Mouse (Mus musculus) liver, adult 2 months (tissue): ENCODE measurements around the gene Gclc. TPM values are rescaled to one million over a fixed set of nuclear protein-coding genes. Genes with fewer than 3 reads are reported as not detected.

ENCODE experiments used
- DNase-seq: peaks from one replicate; pipeline ENCODE4 v3.0.0-alpha.2; 2011; ENCODE audit warnings: low read depth, low spot score; ENCODE audit errors: extremely low read depth
- H3K27ac ChIP-seq: fragments of 200-500 bp; replicated peaks from 2 replicates; pipeline ENCODE4 v1.5.1; 2012; ENCODE audit warnings: low read depth, mild to moderate bottlenecking, control low read depth, inconsistent platforms, low read length; ENCODE audit not compliant: insufficient read depth
- H3K27me3 ChIP-seq: fragments of 200-500 bp; 2 replicates; pipeline ENCODE4 v1.6.1; 2012; ENCODE audit warnings: mild to moderate bottlenecking, moderate library complexity, low read length, inconsistent platforms; ENCODE audit not compliant: control insufficient read depth, insufficient read depth
- H3K36me3 ChIP-seq: fragments of 200-500 bp; 2 replicates; pipeline ENCODE4 v1.6.1; 2012; ENCODE audit warnings: low read length, inconsistent platforms; ENCODE audit not compliant: control insufficient read depth, insufficient read depth
- H3K4me1 ChIP-seq: fragments of 200-500 bp; 2 replicates; pipeline ENCODE4 v1.6.1; 2011; ENCODE audit warnings: low read length; ENCODE audit not compliant: control insufficient read depth, insufficient read depth
- H3K4me3 ChIP-seq: fragments of 200-500 bp; 2 replicates; pipeline ENCODE4 v1.5.1; 2011; ENCODE audit warnings: low read depth, mild to moderate bottlenecking, control low read depth, low read length, moderate library complexity; ENCODE audit not compliant: insufficient read depth
- H3K79me2 ChIP-seq: fragments of 200-500 bp; 2 replicates; pipeline ENCODE4 v1.6.1; 2012; ENCODE audit warnings: inconsistent platforms, mild to moderate bottlenecking, low read length, moderate library complexity; ENCODE audit not compliant: control insufficient read depth, insufficient read depth
- H3K9ac ChIP-seq: fragments of 200-500 bp; 2 replicates; pipeline ENCODE4 v1.6.1; 2012; ENCODE audit warnings: low read depth, mild to moderate bottlenecking, control low read depth, inconsistent platforms, low read length
- CTCF ChIP-seq: fragments of 200-500 bp; IDR thresholded peaks from 2 replicates; pipeline ENCODE4 v1.5.1; 2011; ENCODE audit warnings: low read depth, low read length, control low read depth
- POLR2A ChIP-seq: fragments of 200-500 bp; IDR thresholded peaks from 2 replicates; pipeline ENCODE4 v1.6.1; 2011; ENCODE audit warnings: low read length, control low read depth; ENCODE audit not compliant: insufficient read depth; ENCODE audit errors: extremely low read depth
- WGBS: fragments of 180-500 bp; shearing (Covaris S2); methylation state at CpG from one replicate; pipeline ENCODE4 v1.1.7; 2018; 5-methylcytosine and 5-hydroxymethylcytosine counted together
- polyA plus RNA-seq: library from polyadenylated mRNA; depleted of rRNA; stranded (reverse); fragments of >200 nt; gene quantifications from 2 replicates; pipeline ENCODE4 v1.2.3, GENCODE M21; 2012; rRNA removed
- total RNA-seq: library from RNA; depleted of rRNA; stranded (reverse); fragments of >200 nt; gene quantifications from 2 replicates; pipeline ENCODE4 v1.2.3, GENCODE M21; 2014; rRNA removed

The Gclc gene
- total and polyA plus RNA-seq, 2 experiments: 122 to 136 TPM

DNA sequence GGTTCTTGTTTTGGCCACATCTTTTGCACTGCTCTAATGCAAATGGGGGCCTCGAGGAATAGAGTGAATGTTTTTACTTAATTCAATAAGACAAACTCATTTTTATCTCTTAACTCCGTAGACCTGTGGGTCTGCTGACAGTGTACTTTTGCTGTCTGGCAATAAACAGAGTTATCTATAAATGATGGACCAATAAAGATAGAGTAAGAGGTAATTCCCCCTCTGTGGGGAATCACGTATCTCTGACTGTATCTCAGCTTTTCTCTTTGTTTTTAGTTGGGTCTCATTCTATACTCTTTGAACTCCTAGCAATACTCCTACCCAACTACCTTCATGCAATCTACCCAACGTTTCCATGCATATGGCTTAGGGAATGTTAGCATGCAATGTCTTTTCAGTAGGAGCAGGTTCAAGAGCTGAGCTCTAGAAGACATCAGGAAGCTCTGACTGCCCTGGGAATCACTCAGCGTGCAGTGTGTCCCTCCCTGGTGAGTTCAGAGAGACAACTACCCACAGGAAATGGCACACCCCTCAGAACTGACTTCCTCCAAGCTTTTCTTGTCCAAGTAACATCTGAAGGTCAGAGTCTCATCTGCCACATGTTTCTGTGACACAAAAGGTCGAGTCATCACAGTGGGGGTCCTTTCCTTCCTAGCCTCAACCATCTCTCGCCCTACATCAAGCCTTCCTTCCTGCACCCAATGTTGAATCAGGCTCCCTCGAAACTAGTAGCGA is 80.1 kb downstream of the Gclc start:
- Histone ChIP-seq H3K79me2 (no peaks in the 10 kb centered on the region), H3K9ac (no peak overlapping the region), H3K36me3 (no peaks in the 10 kb centered on the region), H3K4me3 (no peak overlapping the region), H3K27ac (no peak overlapping the region), H3K27me3 (no peaks in the 10 kb centered on the region), H3K4me1 (0 out of 2 replicates have a peak, but pooled peaks cover 4% of the 10 kb centered on the region)
- TF ChIP-seq CTCF: no peak
- no peak for TF ChIP-seq POLR2A
- 70% methylated on average over 9 of the region's 9 CpGs for WGBS
- no peak for DNase-seq

DNA sequence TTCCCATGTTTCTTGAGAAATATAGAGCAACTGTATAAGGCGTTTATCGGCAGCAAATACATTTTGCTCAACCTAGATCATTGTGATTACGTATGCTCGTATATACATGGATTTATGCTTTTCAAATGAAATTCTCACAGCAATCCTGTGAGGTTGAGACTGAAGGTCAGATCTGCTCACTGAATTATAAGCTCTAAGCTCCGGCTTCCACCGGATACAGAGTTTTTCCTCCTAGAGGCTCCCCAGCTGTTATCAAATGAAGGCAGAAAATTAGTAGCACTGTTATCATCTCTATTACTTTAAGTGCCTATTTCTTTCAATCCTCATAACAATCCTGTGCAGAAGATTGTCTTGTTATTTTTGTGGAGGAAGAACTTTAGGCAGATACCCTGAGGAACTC is 80.8 kb downstream of the Gclc start:
- 0 out of 2 replicates have a peak, but pooled peaks cover 4% of the 10 kb centered on the region for H3K4me1 ChIP-seq
- no peak overlapping the region for H3K4me3 ChIP-seq
- H3K9ac ChIP-seq: no peak overlapping the region
- no peaks in the 10 kb centered on the region for H3K36me3 ChIP-seq
- no peaks in the 10 kb centered on the region for H3K27me3 ChIP-seq
- 82% methylated on average over 6 of the region's 6 CpGs for WGBS
- H3K79me2 ChIP-seq: no peaks in the 10 kb centered on the region
- no peak for DNase-seq
- H3K27ac ChIP-seq: no peak overlapping the region
- no peak for TF ChIP-seq CTCF
- TF ChIP-seq POLR2A: no peak

DNA sequence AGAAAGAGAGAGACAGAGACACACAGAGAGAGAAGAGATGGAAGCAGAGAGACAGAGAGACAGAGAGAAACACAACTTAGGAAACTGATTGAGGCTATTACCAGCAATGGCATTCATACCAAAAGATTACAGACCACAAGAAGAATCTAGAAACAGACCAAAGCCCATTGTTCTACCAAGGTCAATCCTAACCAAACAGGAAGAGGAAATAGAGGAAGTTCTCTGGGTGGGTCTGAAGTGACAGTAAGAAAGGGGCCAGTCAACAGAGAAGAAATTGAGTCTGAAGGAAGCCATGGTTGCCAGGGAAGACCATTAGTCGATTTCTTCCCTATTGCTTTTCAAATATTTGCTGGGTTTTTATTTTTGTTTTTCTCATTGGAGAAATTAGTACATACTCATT is 81.4 kb downstream of the Gclc start:
- H3K27me3 ChIP-seq: no peaks in the 10 kb centered on the region
- no peak overlapping the region for H3K27ac ChIP-seq
- no peak overlapping the region for H3K9ac ChIP-seq
- no peaks in the 10 kb centered on the region for H3K36me3 ChIP-seq
- no peak for DNase-seq
- H3K4me3 ChIP-seq: no peak overlapping the region
- 85% methylated on average over 1 of the region's 1 CpGs for WGBS
- H3K4me1 ChIP-seq: 0 out of 2 replicates have a peak, but pooled peaks cover 4% of the 10 kb centered on the region
- TF ChIP-seq POLR2A (no peak), CTCF (no peak)
- no peaks in the 10 kb centered on the region for H3K79me2 ChIP-seq

DNA sequence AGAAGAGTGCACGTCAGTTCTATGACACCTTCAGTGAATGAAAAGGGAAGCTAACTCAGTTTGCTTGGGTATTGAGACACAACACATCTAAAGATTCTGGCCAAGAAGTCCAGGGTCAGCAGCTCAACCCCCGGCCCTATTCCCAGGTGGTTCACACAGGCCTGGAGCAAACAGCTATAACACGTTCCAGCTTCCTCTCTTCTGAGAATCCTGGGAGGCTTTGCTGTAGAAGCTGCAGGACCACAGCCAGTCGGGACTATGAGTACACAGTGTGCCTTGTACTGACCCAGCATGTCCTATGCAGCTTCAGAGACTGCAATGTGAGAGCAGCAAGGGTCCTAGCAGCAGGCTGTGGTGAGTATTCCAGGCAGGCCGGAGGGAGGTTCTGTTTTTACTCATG is 84.3 kb downstream of the Gclc start:
- DNase-seq: no peak
- H3K27me3 ChIP-seq: no peaks in the 10 kb centered on the region
- no peak for TF ChIP-seq CTCF
- no peak for TF ChIP-seq POLR2A
- no peak overlapping the region for H3K4me3 ChIP-seq
- WGBS: 72% methylated on average over 5 of the region's 5 CpGs
- H3K36me3 ChIP-seq: no peaks in the 10 kb centered on the region
- no peaks in the 10 kb centered on the region for H3K79me2 ChIP-seq
- no peak overlapping the region for H3K9ac ChIP-seq
- 0 out of 2 replicates have a peak, but pooled peaks cover 4% of the 10 kb centered on the region for H3K4me1 ChIP-seq
- H3K27ac ChIP-seq: no peak overlapping the region

Other genes starting within 250 kb of the Gclc start
- 1.4 and 1.5 TPM in 2 replicates for gene Lrrc1, start 209.7 kb upstream of the Gclc start, total RNA-seq
- 0.32 and 0.40 TPM in 2 replicates for gene Lrrc1, start 209.7 kb upstream of the Gclc start, polyA plus RNA-seq
- 0.18 TPM in 1 of 2 replicates, not detected in the other for gene Klhl31, start 118.0 kb upstream of the Gclc start, total RNA-seq
- not detected in 2 replicates for gene Klhl31, start 118.0 kb upstream of the Gclc start, polyA plus RNA-seq
- gene Elovl5, start 162.8 kb downstream of the Gclc start, total RNA-seq: 228 and 280 TPM in 2 replicates
- gene Elovl5, start 162.8 kb downstream of the Gclc start, polyA plus RNA-seq: 234 and 322 TPM in 2 replicates